10 mouse cellular contexts compared by ENCODE assay signal in the genomic region with DNA sequence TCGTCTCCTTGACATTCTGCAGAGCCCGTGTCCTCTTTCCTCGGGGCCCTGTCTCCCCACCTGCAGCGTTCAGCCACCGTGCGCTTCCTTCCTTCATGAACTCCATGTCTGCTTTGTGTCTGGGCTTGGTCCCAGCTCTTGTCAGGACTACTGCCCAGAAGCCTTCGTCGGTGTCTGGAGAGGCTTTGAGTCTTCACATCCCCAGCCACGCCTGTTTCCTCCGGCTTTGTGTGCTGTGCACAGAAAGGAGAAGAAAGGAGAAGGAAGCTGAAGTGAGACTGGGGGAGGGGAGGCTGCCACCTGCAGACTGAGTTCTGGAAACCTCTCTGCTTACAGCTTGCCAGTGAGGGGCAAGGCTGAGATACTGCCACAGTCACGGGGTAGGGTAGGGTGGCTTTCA.
A peak's percentile ranks its signal among the peaks of the same experiment; 100 is the strongest.
DNase-seq lines count a peak whose midpoint lies in the region; ATAC-seq and TF ChIP-seq lines count a peak whose summit lies in the region.
"Had no signal": no experiment of that assay in that cellular context is flagged by ENCODE, and none has a peak within 500 bp of the region (broad histone marks: within the 10 kb centered on the region; RNA-seq: fewer than 3 reads in every experiment).

No protein-coding gene starts in this region.

- TF ChIP-seq CTCF in gastrocnemius, adult 2 months (IDR thresholded peaks at IDR 0.05), result no peak

- H3K4me2 ChIP-seq in hindbrain, embryonic 13.5 days, result no peak overlapping the region
- peak overlapping the region; percentile 22; the same call in 1 of the 2 replicates for H3K4me2 ChIP-seq in heart, embryonic 15.5 days
- no peak overlapping the region for H3K4me2 ChIP-seq in stomach, embryonic 15.5 days
- H3K4me2 ChIP-seq: midbrain, embryonic 12.5 days had no signal

- H3K4me1 ChIP-seq in hindbrain, embryonic 10.5 days (replicated peaks), result peaks cover 42% of the 10 kb centered on the region
- peaks cover 27% of the 10 kb centered on the region for H3K4me1 ChIP-seq in hindbrain, embryonic 13.5 days (replicated peaks)
- H3K4me1 ChIP-seq in heart, embryonic 15.5 days (replicated peaks), result peaks cover 91% of the 10 kb centered on the region
- H3K4me1 ChIP-seq in stomach, embryonic 15.5 days, result peaks cover 14% of the 10 kb centered on the region

- intact Hi-C loops in gastrocnemius, adult 2 months (cut with DNase I), result no loop called here

- no peak overlapping the region for H3K9ac ChIP-seq in hindbrain, embryonic 13.5 days
- H3K9ac ChIP-seq in heart, embryonic 15.5 days, result no peak overlapping the region
- no peak overlapping the region for H3K9ac ChIP-seq in stomach, embryonic 15.5 days
- H3K9ac ChIP-seq: midbrain, embryonic 12.5 days had no signal

- DNase-seq in hindbrain, embryonic 10.5 days (ENCODE audit: low spot score), result no peak
- DNase-seq in brain, adult 2 months (ENCODE audit: low read depth, low spot score), result peak; percentile 37
- no peak for DNase-seq in adrenal gland, postnatal 10 days
- no peak for DNase-seq in layer of hippocampus, adult 8-10 months (ENCODE audit: low spot score in 2 of 2)
- DNase-seq in gastrocnemius, adult 2 months, result no peak
- DNase-seq: adrenal gland, adult 2 months had no signal

- no peaks in the 10 kb centered on the region for H3K36me3 ChIP-seq in hindbrain, embryonic 10.5 days
- H3K36me3 ChIP-seq in hindbrain, embryonic 13.5 days, result no peaks in the 10 kb centered on the region; the same call in 1 of the 2 replicates
- no peaks in the 10 kb centered on the region for H3K36me3 ChIP-seq in heart, embryonic 15.5 days
- no peaks in the 10 kb centered on the region for H3K36me3 ChIP-seq in stomach, embryonic 15.5 days
- H3K36me3 ChIP-seq: midbrain, embryonic 12.5 days had no signal

- H3K27me3 ChIP-seq in hindbrain, embryonic 10.5 days (ENCODE audit: insufficient read depth, poor library complexity, severe bottlenecking), result peaks cover 5% of the 10 kb centered on the region; the same call in 1 of the 2 replicates
- H3K27me3 ChIP-seq in hindbrain, embryonic 13.5 days, result no peaks in the 10 kb centered on the region
- H3K27me3 ChIP-seq in heart, embryonic 15.5 days, result no peaks in the 10 kb centered on the region
- no peaks in the 10 kb centered on the region for H3K27me3 ChIP-seq in stomach, embryonic 15.5 days (replicated peaks)
- H3K27me3 ChIP-seq: midbrain, embryonic 12.5 days had no signal

- peak overlapping the region; percentile 76 for H3K27ac ChIP-seq in hindbrain, embryonic 10.5 days
- no peak overlapping the region for H3K27ac ChIP-seq in hindbrain, embryonic 13.5 days
- peak overlapping the region; percentile 28; the same call in 1 of the 2 replicates for H3K27ac ChIP-seq in heart, embryonic 15.5 days
- H3K27ac ChIP-seq in stomach, embryonic 15.5 days, result no peak overlapping the region; the same call in 1 of the 2 replicates
- no peak overlapping the region for H3K27ac ChIP-seq in gastrocnemius, adult 2 months
- H3K27ac ChIP-seq: midbrain, embryonic 12.5 days had no signal

- no peak overlapping the region for H3K4me3 ChIP-seq in hindbrain, embryonic 10.5 days
- H3K4me3 ChIP-seq in hindbrain, embryonic 13.5 days, result no peak overlapping the region
- H3K4me3 ChIP-seq in heart, embryonic 15.5 days, result no peak overlapping the region
- H3K4me3 ChIP-seq in stomach, embryonic 15.5 days (replicated peaks), result no peak overlapping the region
- no peak overlapping the region for H3K4me3 ChIP-seq in gastrocnemius, adult 2 months
- H3K4me3 ChIP-seq: midbrain, embryonic 12.5 days had no signal

- 69% methylated on average over 11 of the region's 11 CpGs for WGBS in hindbrain, embryonic 10.5 days
- WGBS in hindbrain, embryonic 13.5 days, result 62% methylated on average over 11 of the region's 11 CpGs
- WGBS in heart, embryonic 15.5 days, result 26% methylated on average over 11 of the region's 11 CpGs
- 29% methylated on average over 11 of the region's 11 CpGs for WGBS in stomach, embryonic 15.5 days

- no peaks in the 10 kb centered on the region for H3K9me3 ChIP-seq in hindbrain, embryonic 10.5 days
- H3K9me3 ChIP-seq in hindbrain, embryonic 13.5 days, result no peaks in the 10 kb centered on the region
- H3K9me3 ChIP-seq in heart, embryonic 15.5 days (replicated peaks), result no peaks in the 10 kb centered on the region
- no peaks in the 10 kb centered on the region for H3K9me3 ChIP-seq in stomach, embryonic 15.5 days
- H3K9me3 ChIP-seq: midbrain, embryonic 12.5 days had no signal

- ATAC-seq in hindbrain, embryonic 13.5 days (ENCODE audit: low FRiP score), result no peak
- ATAC-seq in heart, embryonic 15.5 days (replicated peaks; ENCODE audit: insufficient number of reproducible peaks, insufficient read depth, low FRiP score, low read depth), result 0 out of 2 replicates have a peak, but pooled peaks have one; percentile 24
- peak; percentile 70 for ATAC-seq in stomach, embryonic 15.5 days (ENCODE audit: insufficient read depth, low FRiP score, low read depth)

Comparison
In these comparisons a context has a peak if more than half of its experiments do, and no peak if none do; other contexts are left out.
1. H3K27ac ChIP-seq: peak in hindbrain, embryonic 10.5 days (single experiment) and heart, embryonic 15.5 days (single experiment); none in hindbrain, embryonic 13.5 days (single experiment), stomach, embryonic 15.5 days (single experiment) and gastrocnemius, adult 2 months (single experiment).